Mouse (Mus musculus) heart, postnatal 36 days (tissue): ENCODE results near the gene Tbc1d9. TPM values are rescaled to one million over a fixed set of nuclear protein-coding genes. Genes with fewer than 3 reads are reported as not detected.
"Not testable (repeated sequence)": the region's sequence is repeated elsewhere in the genome, so short reads cannot be mapped to it uniquely, and the experiment has no call there.

Source experiments
- DNase-seq, 2 experiments: peaks; one replicate each; pipeline ENCODE4 v3.0.0; 2021 to 2022
- intact Hi-C: fragments of 180-260 bp; cut with DNase I; formaldehyde crosslinking; loops from one replicate; pipeline ENCODE4 v1.15.1; 2025
- total RNA-seq, 2 experiments: library from RNA; stranded (reverse); gene quantifications; 2 replicates each; pipeline ENCODE4 v1.2.3; 2021

Tbc1d9 gene
- total RNA-seq, 2 experiments from 2014 or later = 2.2 to 3.3 TPM

GRCm38 (mm10) chr8:83315084-83315483, 149.9 kb downstream of the Tbc1d9 start:
- DNase-seq = not testable (repeated sequence)

GRCm38 (mm10) chr8:83315691-83316090, 150.5 kb downstream of the Tbc1d9 start:
- DNase-seq = no peak
- intact Hi-C loops = no loop called here

More at GRCm38 (mm10) chr8:83315084-83315483, 149.9 kb downstream of the Tbc1d9 start:
- intact Hi-C loops = not testable (repeated sequence)

GRCm38 (mm10) chr8:83320543-83320942, 155.4 kb downstream of the Tbc1d9 start:
- intact Hi-C loops = no loop called here
- DNase-seq = no peak

GRCm38 (mm10) chr8:83322374-83322773, 157.2 kb downstream of the Tbc1d9 start:
- no peak for DNase-seq
- intact Hi-C loops = no loop called here

Other genes with a start within 250 kb of the Tbc1d9 start
- not detected for gene Gm10645, start 818 bp downstream of the Tbc1d9 start, total RNA-seq
- 10 to 100 TPM in 1 of 2 experiments, 1 to 10 TPM in 1; 2.4 to 22.1 TPM for gene Ucp1, start 125.0 kb downstream of the Tbc1d9 start, total RNA-seq
- gene Elmod2, start 167.1 kb downstream of the Tbc1d9 start, total RNA-seq = 10 to 100 TPM; 11.3 to 11.8 TPM
- gene Mgat4d, start 183.1 kb downstream of the Tbc1d9 start, total RNA-seq = not detected
- not detected for gene Clgn, start 224.5 kb downstream of the Tbc1d9 start, total RNA-seq